Mouse (Mus musculus) neural tube, embryonic 12.5 days (tissue): Measurements from ENCODE around the gene Hk1. TPM values are rescaled to one million over a fixed set of nuclear protein-coding genes. Genes with fewer than 3 reads are reported as not detected.
A peak's percentile ranks its signal among the peaks of the same experiment; 100 is the strongest.

Experiments used
- ATAC-seq: fragments of 200-750 bp; cut with Nextera tagmentation; 2 replicates; pipeline ENCODE4 v1.8.0; 2017; ENCODE audit warnings: low read depth, mild to moderate bottlenecking, moderate TSS enrichment, moderate library complexity; ENCODE audit not compliant: low FRiP score
- H3K27ac ChIP-seq: fragments of 300-500 bp; sonication (generic); 2 replicates; pipeline ENCODE4 v1.5.1; 2016
- H3K27me3 ChIP-seq: fragments of 300-500 bp; sonication (generic); replicated peaks from 2 replicates; pipeline ENCODE4 v1.6.1; 2016; ENCODE audit warnings: mild to moderate bottlenecking
- H3K36me3 ChIP-seq: fragments of 300-500 bp; sonication (generic); 2 replicates; pipeline ENCODE4 v1.6.1; 2016; ENCODE audit warnings: mild to moderate bottlenecking
- H3K4me1 ChIP-seq: fragments of 300-500 bp; sonication (generic); 2 replicates; pipeline ENCODE4 v1.6.1; 2016
- H3K4me2 ChIP-seq: fragments of 300-500 bp; sonication (generic); replicated peaks from 2 replicates; pipeline ENCODE4 v1.6.1; 2016; ENCODE audit warnings: mild to moderate bottlenecking
- H3K4me3 ChIP-seq: fragments of 300-500 bp; sonication (generic); 2 replicates; pipeline ENCODE4 v1.5.1; 2016
- H3K9ac ChIP-seq: fragments of 300-500 bp; sonication (generic); 2 replicates; pipeline ENCODE4 v1.6.1; 2016; ENCODE audit warnings: mild to moderate bottlenecking
- H3K9me3 ChIP-seq: fragments of 300-500 bp; sonication (generic); 2 replicates; pipeline ENCODE4 v1.6.1; 2016; ENCODE audit warnings: mild to moderate bottlenecking
- WGBS: fragments of 180-500 bp; shearing (Covaris S2); methylation state at CpG from one replicate; pipeline ENCODE4 v1.1.7; 2016; 5-methylcytosine and 5-hydroxymethylcytosine counted together
- polyA plus RNA-seq: library from polyadenylated mRNA; unstranded; fragments of >200 nt; fragmentation: Nextera tagmentation; extraction: Ambion mirVana; gene quantifications from 2 replicates; pipeline ENCODE4 v1.2.1, GENCODE M21; 2016

The Hk1 gene
- 59.9 and 64.7 TPM in 2 replicates for polyA plus RNA-seq

- no peak within 1 kb of the TSS for H3K4me2 ChIP-seq
- no peaks in the 10 kb centered on the region for H3K27me3 ChIP-seq
- H3K4me3 ChIP-seq: no peak within 1 kb of the TSS
- H3K9me3 ChIP-seq: no peaks in the 10 kb centered on the region
- H3K9ac ChIP-seq: no peak within 1 kb of the TSS
- H3K4me1 ChIP-seq: no peaks in the 10 kb centered on the region
- H3K36me3 ChIP-seq: no peaks in the 10 kb centered on the region
- ATAC-seq: no peak
- no peak within 1 kb of the TSS for H3K27ac ChIP-seq
- 81% methylated on average over 1 of the region's 1 CpGs for WGBS
Measured at GRCm38 (mm10) chr10:62379808-62380207, at the start of gene Hk1. Gene Hk1, minus strand, starts transcription at chr10:62379908.

- ATAC-seq: no peak
- Histone ChIP-seq H3K9ac (no peak overlapping the region), H3K27ac (no peak overlapping the region), H3K36me3 (peaks cover 28% of the 10 kb centered on the region), H3K4me3 (no peak overlapping the region), H3K27me3 (no peaks in the 10 kb centered on the region), H3K9me3 (no peaks in the 10 kb centered on the region), H3K4me1 (no peaks in the 10 kb centered on the region), H3K4me2 (no peak overlapping the region)
- WGBS: 54% methylated on average over 9 of the region's 9 CpGs
Measured at GRCm38 (mm10) chr10:62425081-62425871, 45.6 kb upstream of the Hk1 start.

GRCm38 (mm10) chr10:62422255-62422654, 42.5 kb upstream of the Hk1 start, which contains the start of gene Hkdc1:
Gene Hkdc1, minus strand, starts transcription at chr10:62422491.
- Histone ChIP-seq H3K4me1 (no peaks in the 10 kb centered on the region), H3K4me3 (no peak within 1 kb of the TSS)
- WGBS: 40% methylated on average over 15 of the region's 15 CpGs

GRCm38 (mm10) chr10:62421127-62421526, 41.4 kb upstream of the Hk1 start:
- Histone ChIP-seq H3K27me3 (no peaks in the 10 kb centered on the region), H3K9ac (no peak overlapping the region), H3K4me1 (no peaks in the 10 kb centered on the region), H3K27ac (no peak overlapping the region), H3K4me2 (no peak overlapping the region), H3K36me3 (no peaks in the 10 kb centered on the region), H3K4me3 (no peak overlapping the region), H3K9me3 (no peaks in the 10 kb centered on the region)
- 89% methylated on average over 3 of the region's 3 CpGs for WGBS
- no peak for ATAC-seq

More at GRCm38 (mm10) chr10:62422255-62422654, 42.5 kb upstream of the Hk1 start, which contains the start of gene Hkdc1:
- no peaks in the 10 kb centered on the region for H3K9me3 ChIP-seq
- H3K27me3 ChIP-seq: no peaks in the 10 kb centered on the region
- ATAC-seq: no peak
- H3K27ac ChIP-seq: no peak within 1 kb of the TSS
- H3K36me3 ChIP-seq: no peaks in the 10 kb centered on the region
- H3K9ac ChIP-seq: no peak within 1 kb of the TSS
- no peak within 1 kb of the TSS for H3K4me2 ChIP-seq

DNA sequence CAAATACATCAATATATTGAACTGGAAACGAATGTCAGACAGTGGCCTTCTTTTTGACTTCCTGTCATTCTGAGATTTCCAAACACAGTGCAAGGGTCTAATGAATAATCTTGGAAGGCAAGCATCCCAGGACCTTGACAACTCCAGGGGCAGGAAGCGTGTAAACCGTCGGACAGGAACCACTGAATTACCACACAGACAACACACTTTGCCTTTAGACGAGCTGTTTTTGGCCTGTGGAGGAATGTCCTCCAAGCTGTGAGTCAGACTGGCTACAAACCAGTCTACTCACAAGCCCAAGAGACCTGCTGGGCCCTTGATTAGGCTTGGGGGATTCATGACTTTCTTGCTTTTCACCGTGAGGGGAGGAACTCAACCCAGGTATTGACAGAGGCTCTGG, 40.7 kb upstream of the Hk1 start:
- H3K9me3 ChIP-seq: no peaks in the 10 kb centered on the region
- no peaks in the 10 kb centered on the region for H3K4me1 ChIP-seq
- no peak overlapping the region for H3K9ac ChIP-seq
- H3K4me2 ChIP-seq: no peak overlapping the region
- no peak overlapping the region for H3K4me3 ChIP-seq
- no peak for ATAC-seq
- H3K36me3 ChIP-seq: no peaks in the 10 kb centered on the region
- no peaks in the 10 kb centered on the region for H3K27me3 ChIP-seq
- H3K27ac ChIP-seq: no peak overlapping the region
- WGBS: 82% methylated on average over 6 of the region's 6 CpGs

GRCm38 (mm10) chr10:62419422-62419821, 39.7 kb upstream of the Hk1 start:
- H3K4me1 ChIP-seq: no peaks in the 10 kb centered on the region
- H3K27ac ChIP-seq: no peak overlapping the region
- H3K4me3 ChIP-seq: no peak overlapping the region
- ATAC-seq: no peak
- no peak overlapping the region for H3K9ac ChIP-seq
- no peaks in the 10 kb centered on the region for H3K9me3 ChIP-seq
- no peaks in the 10 kb centered on the region for H3K36me3 ChIP-seq
- WGBS: 82% methylated on average over 5 of the region's 5 CpGs
- H3K27me3 ChIP-seq: no peaks in the 10 kb centered on the region
- H3K4me2 ChIP-seq: no peak overlapping the region

DNA sequence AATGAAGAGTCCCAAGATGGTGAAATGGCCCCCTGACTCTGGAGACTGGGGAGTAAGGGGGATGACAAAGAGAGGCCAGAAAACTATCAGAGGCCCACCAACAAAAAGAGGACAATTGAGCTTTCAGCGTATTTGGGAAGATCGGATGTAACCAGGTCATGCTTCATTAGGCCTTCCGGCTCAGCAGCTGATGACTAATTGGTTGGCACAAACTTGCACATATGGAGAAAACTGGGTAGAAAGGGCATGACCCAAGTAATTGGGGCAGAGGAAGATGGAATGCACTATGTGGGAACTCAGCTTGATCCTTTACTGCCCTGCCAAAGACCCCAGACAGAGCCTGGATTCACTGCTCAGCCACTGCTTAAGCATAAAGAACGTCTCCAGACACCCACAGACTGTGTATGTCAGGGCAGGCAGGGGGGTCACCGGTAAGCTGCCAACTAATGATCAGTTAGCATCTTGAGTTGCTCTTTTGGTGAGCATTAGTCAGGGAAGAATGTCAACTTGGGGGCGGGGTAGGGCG, 39.2 kb upstream of the Hk1 start:
- Histone ChIP-seq H3K4me1 (no peaks in the 10 kb centered on the region), H3K36me3 (no peaks in the 10 kb centered on the region), H3K9ac (no peak overlapping the region), H3K4me2 (no peak overlapping the region), H3K27ac (no peak overlapping the region), H3K4me3 (no peak overlapping the region), H3K9me3 (no peaks in the 10 kb centered on the region), H3K27me3 (no peaks in the 10 kb centered on the region)
- WGBS: 46% methylated on average over 7 of the region's 7 CpGs
- no peak for ATAC-seq

GRCm38 (mm10) chr10:62413606-62413982, 33.9 kb upstream of the Hk1 start:
- Histone ChIP-seq H3K9me3 (no peaks in the 10 kb centered on the region), H3K9ac (no peak overlapping the region), H3K36me3 (no peaks in the 10 kb centered on the region), H3K4me2 (no peak overlapping the region), H3K4me1 (no peaks in the 10 kb centered on the region), H3K27ac (no peak overlapping the region), H3K27me3 (no peaks in the 10 kb centered on the region), H3K4me3 (no peak overlapping the region)
- no peak for ATAC-seq
- 60% methylated on average over 4 of the region's 4 CpGs for WGBS

- H3K4me2 ChIP-seq: no peak overlapping the region
- H3K4me1 ChIP-seq: no peaks in the 10 kb centered on the region
- no peaks in the 10 kb centered on the region for H3K36me3 ChIP-seq
- whole genome bisulfite sequencing: 53% methylated on average over 7 of the region's 8 CpGs
- no peak overlapping the region for H3K27ac ChIP-seq
- H3K9ac ChIP-seq: no peak overlapping the region
- H3K27me3 ChIP-seq: no peaks in the 10 kb centered on the region
- no peak overlapping the region for H3K4me3 ChIP-seq
- ATAC-seq: no peak
- H3K9me3 ChIP-seq: no peaks in the 10 kb centered on the region
Measured at GRCm38 (mm10) chr10:62412906-62413605, 33.3 kb upstream of the Hk1 start.

- Histone ChIP-seq H3K27me3 (no peaks in the 10 kb centered on the region), H3K27ac (no peak overlapping the region), H3K9ac (no peak overlapping the region), H3K4me1 (no peaks in the 10 kb centered on the region), H3K4me2 (no peak overlapping the region), H3K36me3 (no peaks in the 10 kb centered on the region), H3K9me3 (no peaks in the 10 kb centered on the region), H3K4me3 (no peak overlapping the region)
- 73% methylated on average over 19 of the region's 19 CpGs for WGBS
- ATAC-seq: no peak
Measured at GRCm38 (mm10) chr10:62411431-62412410, 32.0 kb upstream of the Hk1 start.

GRCm38 (mm10) chr10:62410943-62411342, 31.2 kb upstream of the Hk1 start:
- Histone ChIP-seq H3K4me2 (no peak overlapping the region), H3K27me3 (no peaks in the 10 kb centered on the region), H3K27ac (no peak overlapping the region), H3K9ac (no peak overlapping the region), H3K9me3 (no peaks in the 10 kb centered on the region), H3K4me1 (no peaks in the 10 kb centered on the region), H3K36me3 (no peaks in the 10 kb centered on the region), H3K4me3 (no peak overlapping the region)
- ATAC-seq: peak; percentile 50; the same call in 1 of the 2 replicates
- 12% methylated on average over 5 of the region's 5 CpGs for WGBS
